Mouse (Mus musculus) brain, embryonic 14.5 days (tissue): ENCODE data around the gene Stab1.

Source experiments
- CTCF ChIP-seq: fragments of 200-500 bp; IDR thresholded peaks from 2 replicates; pipeline ENCODE4 v1.5.1; 2012; ENCODE audit warnings: inconsistent platforms, mild to moderate bottlenecking, moderate library complexity, borderline replicate concordance; ENCODE audit not compliant: insufficient read depth, insufficient read length; ENCODE audit errors: extremely low read depth
- POLR2A ChIP-seq: fragments of 200-500 bp; IDR thresholded peaks from 2 replicates; pipeline ENCODE4 v1.6.1; 2012; ENCODE audit warnings: mild to moderate bottlenecking, inconsistent platforms, borderline replicate concordance; ENCODE audit not compliant: poor library complexity, insufficient read depth, insufficient read length, severe bottlenecking; ENCODE audit errors: extremely low read depth

GRCm38 (mm10) chr14:31114011-31114410 is 54.4 kb downstream of the Stab1 start:
- TF ChIP-seq POLR2A (no peak), CTCF (no peak)
